Mouse (Mus musculus) T-cell, adult 2 months (primary cell): Measurements from ENCODE around the gene Gdi2.
"Not testable (repeated sequence)": the region's sequence is repeated elsewhere in the genome, so short reads cannot be mapped to it uniquely, and the experiment has no call there.

Experiments used
- DNase-seq: peaks from one replicate; pipeline ENCODE4 v3.0.0; 2022; ENCODE audit warnings: low spot score

The Gdi2 gene

GRCm38 (mm10) chr13:3537594-3538222, at the start of gene Gdi2:
Gene Gdi2, plus strand, starts transcription at chr13:3538063.
- peak; percentile 96 for DNase-seq

- DNase-seq, result no peak
Observed at GRCm38 (mm10) chr13:3495526-3495925, 42.3 kb upstream of the Gdi2 start.

- DNase-seq, result not testable (repeated sequence)
Observed at GRCm38 (mm10) chr13:3501014-3501413, 36.8 kb upstream of the Gdi2 start.

GRCm38 (mm10) chr13:3515351-3515750, 22.5 kb upstream of the Gdi2 start:
- DNase-seq, result not testable (repeated sequence)

GRCm38 (mm10) chr13:3519357-3519756, 18.5 kb upstream of the Gdi2 start:
- DNase-seq, result not testable (repeated sequence)

- DNase-seq, result not testable (repeated sequence)
Observed at GRCm38 (mm10) chr13:3519994-3520393, 17.9 kb upstream of the Gdi2 start.

- no peak for DNase-seq
Observed at GRCm38 (mm10) chr13:3523459-3523858, 14.4 kb upstream of the Gdi2 start.

- no peak for DNase-seq
Observed at GRCm38 (mm10) chr13:3523946-3524345, 13.9 kb upstream of the Gdi2 start.

- DNase-seq, result no peak
Observed at GRCm38 (mm10) chr13:3525611-3526051, 12.2 kb upstream of the Gdi2 start.

- peak; percentile 80 for DNase-seq
Observed at GRCm38 (mm10) chr13:3526328-3526727, 11.5 kb upstream of the Gdi2 start.

GRCm38 (mm10) chr13:3530451-3530850, 7.4 kb upstream of the Gdi2 start:
- DNase-seq, result no peak

- DNase-seq, result not testable (repeated sequence)
Observed at GRCm38 (mm10) chr13:3531176-3531575, 6.7 kb upstream of the Gdi2 start.

- no peak for DNase-seq
Observed at GRCm38 (mm10) chr13:3531692-3532320, 6.1 kb upstream of the Gdi2 start.

GRCm38 (mm10) chr13:3532451-3532850, 5.4 kb upstream of the Gdi2 start:
- DNase-seq, result no peak

GRCm38 (mm10) chr13:3534146-3534545, 3.7 kb upstream of the Gdi2 start:
- DNase-seq, result no peak

- peak; percentile 35 for DNase-seq
Observed at GRCm38 (mm10) chr13:3538223-3538968, 533 bp downstream of the Gdi2 start.

GRCm38 (mm10) chr13:3538969-3539562, 1.2 kb downstream of the Gdi2 start:
- peak; percentile 34 for DNase-seq

- DNase-seq, result no peak
Observed at GRCm38 (mm10) chr13:3540166-3540565, 2.3 kb downstream of the Gdi2 start.

GRCm38 (mm10) chr13:3541159-3541782, 3.4 kb downstream of the Gdi2 start:
- no peak for DNase-seq

- no peak for DNase-seq
Observed at GRCm38 (mm10) chr13:3544077-3544874, 6.4 kb downstream of the Gdi2 start.

- DNase-seq, result no peak
Observed at GRCm38 (mm10) chr13:3544925-3545324, 7.1 kb downstream of the Gdi2 start.
